Mouse (Mus musculus): ENCODE data around the gene Fzd9. TPM values are rescaled to one million over a fixed set of nuclear protein-coding genes. Genes with fewer than 3 reads are reported as not detected.
A peak's percentile ranks its signal among the peaks of the same experiment; 100 is the strongest.

Gene Fzd9
- polyA plus RNA-seq, 1 experiment from 2014 or later, result 3.3 TPM

DNA sequence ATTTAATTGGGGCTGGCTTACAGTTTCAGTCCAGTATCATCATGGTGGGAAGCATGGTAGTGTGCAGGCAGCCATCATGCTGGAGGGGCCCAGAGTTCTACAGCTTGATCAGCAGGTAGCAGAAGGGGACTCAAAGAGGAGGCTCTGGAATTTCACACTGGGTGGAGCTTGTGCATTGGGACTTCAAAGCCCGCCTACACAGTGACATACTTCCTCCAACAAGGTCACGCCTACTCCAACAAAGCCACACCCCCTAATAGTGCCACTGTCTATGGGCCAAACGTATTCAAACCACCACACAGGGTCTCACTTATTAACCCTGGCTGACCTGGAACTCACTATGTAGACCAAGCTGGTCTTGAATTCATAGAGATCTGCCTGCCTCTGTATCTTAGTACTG, 5.1 kb upstream of the Fzd9 start:
- Histone ChIP-seq H3K4me1 (ENCODE audit: control insufficient read depth, insufficient read depth, low read length) (peaks cover 10% of the 10 kb centered on the region), H3K27me3 (ENCODE audit: control insufficient read depth, insufficient read depth, low read length) (no peaks in the 10 kb centered on the region), H3K4me2 (ENCODE audit: low read depth, severe bottlenecking) (no peak overlapping the region), H3K4me3 (ENCODE audit: low read depth, low read length) (no peak overlapping the region), H3K9ac (ENCODE audit: low read length) (no peak overlapping the region), H3K9me3 (ENCODE audit: control insufficient read depth, low read length) (no peaks in the 10 kb centered on the region), H3K36me3 (ENCODE audit: control insufficient read depth, insufficient read depth, low read length) (no peaks in the 10 kb centered on the region), H3K27ac (replicated peaks; ENCODE audit: low read depth, low read length) (no peak overlapping the region)
- ATAC-seq (ENCODE audit: insufficient number of reproducible peaks, low FRiP score, low TSS enrichment, low read depth) (no peak), DNase-seq (ENCODE audit: low spot score) (no peak)
- 91% methylated on average over 3 of the region's 3 CpGs for WGBS

DNA sequence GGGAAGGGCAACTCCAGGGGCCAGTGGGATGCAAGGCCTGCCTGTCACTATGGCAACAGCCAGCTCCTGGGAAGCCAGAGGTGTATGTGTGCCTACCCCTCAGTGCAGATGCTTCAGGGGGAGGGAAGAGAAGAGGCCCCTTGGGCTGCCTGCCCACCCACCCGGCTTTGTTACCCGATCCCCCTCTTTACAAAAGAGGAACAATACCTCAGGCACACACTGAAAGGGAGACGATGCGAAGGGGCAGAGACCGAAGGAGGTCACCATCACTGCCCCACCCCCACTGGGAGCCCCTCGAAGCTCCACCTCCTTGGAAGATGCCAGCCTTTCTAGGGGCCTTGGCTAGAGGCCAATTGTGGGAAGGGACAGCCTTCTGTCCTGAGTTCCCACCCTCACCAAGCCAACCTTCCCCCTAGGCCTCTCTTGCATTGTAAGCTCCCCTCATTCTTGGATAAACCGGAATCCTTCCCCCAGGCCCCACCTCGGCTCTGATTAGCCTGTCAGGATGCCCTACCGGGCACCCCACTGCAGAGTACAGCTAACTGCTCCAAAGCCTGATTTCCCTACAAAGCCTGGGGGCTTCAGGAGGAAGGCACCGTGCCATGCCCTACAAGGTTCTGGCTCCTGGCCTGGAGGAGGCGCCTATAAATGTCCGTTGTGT, 2.8 kb upstream of the Fzd9 start:
- Histone ChIP-seq H3K27ac (replicated peaks; ENCODE audit: low read depth, low read length) (peak overlapping the region; percentile 42; the same call in 1 of the 2 replicates), H3K36me3 (ENCODE audit: control insufficient read depth, insufficient read depth, low read length) (no peaks in the 10 kb centered on the region), H3K4me1 (ENCODE audit: control insufficient read depth, insufficient read depth, low read length) (peaks cover 19% of the 10 kb centered on the region), H3K9ac (ENCODE audit: low read length) (peak overlapping the region; percentile 40; the same call in 1 of the 2 replicates), H3K4me3 (ENCODE audit: low read depth, low read length) (no peak overlapping the region), H3K9me3 (ENCODE audit: control insufficient read depth, low read length) (no peaks in the 10 kb centered on the region), H3K27me3 (ENCODE audit: control insufficient read depth, insufficient read depth, low read length) (peaks cover 21% of the 10 kb centered on the region), H3K4me2 (ENCODE audit: low read depth, severe bottlenecking) (0 out of 2 replicates have a peak overlapping the region, but pooled peaks have one; percentile 3)
- DNase-seq (ENCODE audit: low spot score) (peak; percentile 51), ATAC-seq (ENCODE audit: insufficient number of reproducible peaks, low FRiP score, low TSS enrichment, low read depth) (no peak)
- 10% methylated on average over 12 of the region's 12 CpGs for WGBS

DNA sequence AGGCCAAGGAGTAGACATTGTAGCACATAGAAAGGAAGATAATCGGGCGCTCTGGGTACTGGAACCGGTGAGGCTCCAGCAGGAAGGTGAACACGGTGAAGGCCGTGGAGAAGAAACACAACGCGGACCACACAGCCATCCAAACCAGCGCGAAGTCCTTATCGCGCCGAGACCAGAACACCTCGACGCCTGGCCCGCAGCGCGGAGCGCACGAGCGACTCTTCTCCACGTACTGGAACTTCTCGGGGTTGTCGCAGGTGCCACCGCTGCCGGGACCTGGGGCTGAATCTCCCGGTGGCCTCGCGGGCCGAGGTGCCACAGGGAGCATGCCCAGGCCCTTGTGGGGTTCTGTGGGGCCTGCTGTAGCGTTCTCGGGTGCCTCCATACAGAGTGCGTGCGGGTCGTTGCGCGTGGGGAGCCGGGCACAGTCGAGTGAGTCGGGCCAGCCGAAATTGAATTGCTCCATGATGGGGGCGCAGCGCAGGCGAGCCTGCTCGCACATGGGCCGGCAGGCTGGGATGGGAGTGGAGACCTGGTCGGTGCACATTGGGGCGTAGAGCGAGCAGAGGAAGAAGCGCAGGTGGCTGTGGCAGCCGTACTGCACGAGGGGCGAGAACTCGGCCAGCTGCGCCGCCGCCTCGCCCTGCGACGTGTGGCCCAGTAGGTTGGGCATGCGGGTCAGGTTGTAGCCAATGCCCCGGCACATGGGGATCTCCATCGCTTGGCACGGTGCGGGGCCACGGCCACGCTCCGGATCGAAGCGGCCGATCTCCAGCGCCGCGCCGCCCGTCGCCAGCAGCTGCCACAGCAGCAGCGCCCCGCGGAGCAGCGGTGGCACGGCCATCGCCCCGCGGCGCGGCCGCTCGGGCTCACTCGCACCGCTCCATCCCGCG, 598 bp downstream of the Fzd9 start:
- H3K9me3 ChIP-seq (ENCODE audit: control insufficient read depth, low read length), result no peaks in the 10 kb centered on the region
- H3K4me2 ChIP-seq (ENCODE audit: low read depth, severe bottlenecking), result peak overlapping the region; percentile 97
- peak overlapping the region; percentile 50 for H3K4me3 ChIP-seq (ENCODE audit: low read depth, low read length)
- peak; percentile 23 for ATAC-seq (ENCODE audit: insufficient number of reproducible peaks, low FRiP score, low TSS enrichment, low read depth)
- H3K36me3 ChIP-seq (ENCODE audit: control insufficient read depth, insufficient read depth, low read length), result peaks cover 5% of the 10 kb centered on the region; the same call in 1 of the 2 replicates
- DNase-seq (ENCODE audit: low spot score), result peak; percentile 58
- peaks cover 22% of the 10 kb centered on the region for H3K27me3 ChIP-seq (ENCODE audit: control insufficient read depth, insufficient read depth, low read length)
- H3K27ac ChIP-seq (replicated peaks; ENCODE audit: low read depth, low read length), result no peak overlapping the region
- H3K4me1 ChIP-seq (ENCODE audit: control insufficient read depth, insufficient read depth, low read length), result peaks cover 21% of the 10 kb centered on the region
- 3% methylated on average over 92 of the region's 92 CpGs for WGBS
- H3K9ac ChIP-seq (ENCODE audit: low read length), result peak overlapping the region; percentile 69

DNA sequence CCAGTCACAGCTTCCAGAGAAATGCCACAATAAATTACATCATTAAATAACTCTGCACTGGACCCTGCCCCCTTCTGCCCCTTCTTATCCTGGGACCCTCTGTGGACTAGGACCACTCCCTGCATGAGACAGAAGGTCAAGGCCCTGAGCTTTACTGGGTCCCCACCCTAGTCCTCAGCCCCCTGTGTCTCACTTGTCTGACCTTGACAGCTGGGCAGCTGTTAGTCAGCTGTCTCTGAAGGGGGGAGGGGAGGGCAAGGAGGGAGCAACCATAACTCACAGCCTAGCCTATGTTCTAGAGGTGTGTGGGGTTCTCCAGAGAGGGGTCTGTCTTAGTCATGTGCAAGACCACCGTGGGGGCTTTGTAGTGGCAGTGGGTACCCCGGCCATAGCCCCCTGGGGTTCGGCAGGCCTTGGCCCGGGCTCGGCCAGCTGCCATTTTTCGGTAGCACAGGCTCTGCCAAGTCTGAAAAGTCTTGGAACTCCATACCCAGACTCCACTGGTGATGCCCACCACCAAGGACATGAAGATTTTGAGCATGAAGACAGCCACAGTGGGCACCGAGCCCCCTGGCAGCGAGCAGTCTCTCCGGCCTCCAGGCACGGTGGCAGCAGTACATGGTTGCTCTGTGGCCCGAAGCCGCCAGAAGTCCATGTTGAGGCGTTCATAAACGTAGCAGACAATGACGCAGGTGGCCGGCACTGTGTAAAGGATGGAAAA, 1.9 kb downstream of the Fzd9 start:
- DNase-seq (ENCODE audit: low spot score), result no peak
- Histone ChIP-seq H3K4me1 (ENCODE audit: control insufficient read depth, insufficient read depth, low read length) (peaks cover 19% of the 10 kb centered on the region), H3K9ac (ENCODE audit: low read length) (no peak overlapping the region), H3K36me3 (ENCODE audit: control insufficient read depth, insufficient read depth, low read length) (peaks cover 13% of the 10 kb centered on the region), H3K9me3 (ENCODE audit: control insufficient read depth, low read length) (no peaks in the 10 kb centered on the region), H3K27me3 (ENCODE audit: control insufficient read depth, insufficient read depth, low read length) (peaks cover 22% of the 10 kb centered on the region), H3K4me3 (ENCODE audit: low read depth, low read length) (no peak overlapping the region), H3K4me2 (ENCODE audit: low read depth, severe bottlenecking) (peak overlapping the region; percentile 4; the same call in 1 of the 2 replicates), H3K27ac (replicated peaks; ENCODE audit: low read depth, low read length) (no peak overlapping the region)
- 86% methylated on average over 16 of the region's 16 CpGs for WGBS
- no peak for ATAC-seq (ENCODE audit: insufficient number of reproducible peaks, low FRiP score, low TSS enrichment, low read depth)

DNA sequence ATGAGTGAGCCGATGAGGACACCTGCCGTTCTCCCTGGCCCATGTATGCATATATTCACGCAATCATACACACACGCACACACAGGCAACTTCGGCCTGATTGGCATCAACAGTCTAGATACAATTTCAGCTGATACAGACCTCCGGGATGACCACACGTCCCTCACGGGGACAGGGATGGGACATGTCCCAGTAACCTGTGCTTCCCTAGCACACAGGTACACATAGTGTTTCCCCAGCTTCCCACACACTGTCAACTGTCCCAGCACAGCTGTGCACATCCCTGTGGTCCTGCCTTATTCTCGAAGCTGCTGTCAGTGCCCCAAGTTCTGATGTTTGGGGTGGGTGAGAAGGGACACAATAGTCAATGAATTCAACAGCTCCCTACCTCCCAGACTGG, 3.7 kb downstream of the Fzd9 start:
- Histone ChIP-seq H3K9me3 (ENCODE audit: control insufficient read depth, low read length) (no peaks in the 10 kb centered on the region), H3K4me2 (ENCODE audit: low read depth, severe bottlenecking) (no peak overlapping the region), H3K27ac (replicated peaks; ENCODE audit: low read depth, low read length) (no peak overlapping the region), H3K9ac (ENCODE audit: low read length) (no peak overlapping the region), H3K4me1 (ENCODE audit: control insufficient read depth, insufficient read depth, low read length) (peaks cover 11% of the 10 kb centered on the region), H3K4me3 (ENCODE audit: low read depth, low read length) (no peak overlapping the region), H3K27me3 (ENCODE audit: control insufficient read depth, insufficient read depth, low read length) (peaks cover 22% of the 10 kb centered on the region), H3K36me3 (ENCODE audit: control insufficient read depth, insufficient read depth, low read length) (peaks cover 26% of the 10 kb centered on the region)
- ATAC-seq (ENCODE audit: insufficient number of reproducible peaks, low FRiP score, low TSS enrichment, low read depth), result no peak
- 84% methylated on average over 9 of the region's 9 CpGs for WGBS
- DNase-seq (ENCODE audit: low spot score), result no peak

DNA sequence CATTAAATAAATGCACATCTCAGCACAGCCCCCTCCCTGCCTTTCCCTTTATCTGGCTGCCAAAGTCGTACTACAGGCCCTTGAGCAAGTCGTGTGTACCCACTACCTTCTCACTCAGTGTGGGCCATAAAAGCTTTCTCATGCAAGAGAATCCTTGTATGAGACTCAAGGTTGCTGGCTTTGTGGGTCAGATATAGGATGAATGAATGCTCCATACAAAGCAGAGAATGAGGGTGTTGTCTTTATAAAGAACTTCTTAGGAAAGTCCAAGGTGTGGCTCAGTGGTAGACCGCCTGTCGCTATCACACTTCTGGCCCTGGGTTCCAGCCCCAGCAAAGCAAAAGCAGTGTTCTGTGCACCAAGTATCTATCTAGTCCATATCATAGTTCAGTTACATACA, 4.5 kb downstream of the Fzd9 start:
- H3K9ac ChIP-seq (ENCODE audit: low read length), result no peak overlapping the region
- no peaks in the 10 kb centered on the region for H3K9me3 ChIP-seq (ENCODE audit: control insufficient read depth, low read length)
- H3K4me2 ChIP-seq (ENCODE audit: low read depth, severe bottlenecking), result no peak overlapping the region
- H3K36me3 ChIP-seq (ENCODE audit: control insufficient read depth, insufficient read depth, low read length), result peaks cover 33% of the 10 kb centered on the region
- H3K4me3 ChIP-seq (ENCODE audit: low read depth, low read length), result no peak overlapping the region
- no peak overlapping the region for H3K27ac ChIP-seq (replicated peaks; ENCODE audit: low read depth, low read length)
- H3K27me3 ChIP-seq (ENCODE audit: control insufficient read depth, insufficient read depth, low read length), result peaks cover 22% of the 10 kb centered on the region
- DNase-seq (ENCODE audit: low spot score) (no peak), ATAC-seq (ENCODE audit: insufficient number of reproducible peaks, low FRiP score, low TSS enrichment, low read depth) (no peak)
- 74% methylated on average over 4 of the region's 4 CpGs for WGBS
- peaks cover 11% of the 10 kb centered on the region for H3K4me1 ChIP-seq (ENCODE audit: control insufficient read depth, insufficient read depth, low read length)

DNA sequence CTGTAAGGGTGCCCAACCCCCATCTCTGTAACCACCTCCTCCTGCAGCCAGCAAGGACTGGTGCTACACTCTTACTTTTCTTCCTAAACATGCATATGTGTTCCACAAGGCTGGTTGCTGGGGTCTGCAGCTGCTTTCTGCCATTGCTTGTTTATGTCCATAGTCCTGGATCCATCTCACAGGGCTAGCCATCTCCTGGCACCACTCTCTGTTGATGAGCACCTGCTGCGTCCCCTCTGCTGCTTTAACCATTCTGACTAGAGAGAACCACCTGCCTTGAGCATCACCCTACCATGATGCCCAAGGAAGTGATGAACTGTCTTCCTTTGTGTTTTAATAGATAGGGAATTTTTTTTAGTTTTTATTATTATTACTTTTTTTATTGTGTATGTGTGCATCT, 7.9 kb downstream of the Fzd9 start:
- peaks cover 57% of the 10 kb centered on the region for H3K36me3 ChIP-seq (ENCODE audit: control insufficient read depth, insufficient read depth, low read length)
- no peak overlapping the region for H3K27ac ChIP-seq (replicated peaks; ENCODE audit: low read depth, low read length)
- no peak for DNase-seq (ENCODE audit: low spot score)
- no peak overlapping the region for H3K4me2 ChIP-seq (ENCODE audit: low read depth, severe bottlenecking)
- 91% methylated on average over 1 of the region's 1 CpGs for WGBS
- no peak overlapping the region for H3K9ac ChIP-seq (ENCODE audit: low read length)
- no peak for ATAC-seq (ENCODE audit: insufficient number of reproducible peaks, low FRiP score, low TSS enrichment, low read depth)
- no peaks in the 10 kb centered on the region for H3K27me3 ChIP-seq (ENCODE audit: control insufficient read depth, insufficient read depth, low read length)
- no peaks in the 10 kb centered on the region for H3K4me1 ChIP-seq (ENCODE audit: control insufficient read depth, insufficient read depth, low read length)
- no peaks in the 10 kb centered on the region for H3K9me3 ChIP-seq (ENCODE audit: control insufficient read depth, low read length)
- no peak overlapping the region for H3K4me3 ChIP-seq (ENCODE audit: low read depth, low read length)

DNA sequence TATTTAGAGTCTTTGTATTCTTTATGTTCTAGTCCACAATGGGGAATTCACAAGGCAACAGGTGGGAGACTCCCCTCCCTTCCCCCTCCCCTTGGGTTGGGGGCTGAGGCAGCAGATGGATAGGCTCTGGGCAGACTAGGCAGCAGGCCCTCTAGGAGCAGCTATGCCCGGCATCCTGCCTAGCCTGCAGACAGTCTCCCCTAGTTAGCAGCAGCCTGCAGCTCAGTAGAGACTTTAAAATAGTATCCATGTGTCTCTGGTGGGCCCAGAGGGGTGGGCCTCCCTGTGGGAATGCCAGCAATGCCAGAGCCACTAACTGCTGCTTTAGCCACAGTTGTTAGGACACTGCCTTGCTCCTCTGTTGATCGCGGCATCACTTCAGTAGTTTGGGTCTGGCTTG, 8.4 kb downstream of the Fzd9 start:
- H3K4me1 ChIP-seq (ENCODE audit: control insufficient read depth, insufficient read depth, low read length), result no peaks in the 10 kb centered on the region
- 92% methylated on average over 3 of the region's 3 CpGs for WGBS
- no peak overlapping the region for H3K27ac ChIP-seq (replicated peaks; ENCODE audit: low read depth, low read length)
- no peaks in the 10 kb centered on the region for H3K9me3 ChIP-seq (ENCODE audit: control insufficient read depth, low read length)
- no peaks in the 10 kb centered on the region for H3K27me3 ChIP-seq (ENCODE audit: control insufficient read depth, insufficient read depth, low read length)
- ATAC-seq (ENCODE audit: insufficient number of reproducible peaks, low FRiP score, low TSS enrichment, low read depth) (no peak), DNase-seq (ENCODE audit: low spot score) (no peak)
- no peak overlapping the region for H3K9ac ChIP-seq (ENCODE audit: low read length)
- peaks cover 63% of the 10 kb centered on the region for H3K36me3 ChIP-seq (ENCODE audit: control insufficient read depth, insufficient read depth, low read length)
- H3K4me2 ChIP-seq (ENCODE audit: low read depth, severe bottlenecking), result no peak overlapping the region
- no peak overlapping the region for H3K4me3 ChIP-seq (ENCODE audit: low read depth, low read length)
